Mouse (Mus musculus) testis, adult 2 months (tissue): Measurements from ENCODE around the gene Plk5.

Experiments
- CTCF ChIP-seq: fragments of 200-500 bp; IDR thresholded peaks from 2 replicates; pipeline ENCODE4 v1.5.1; 2012; ENCODE audit warnings: low read depth, mild to moderate bottlenecking, inconsistent platforms, low read length, moderate library complexity; ENCODE audit not compliant: control insufficient read depth, insufficient read depth, insufficient replicate concordance
- POLR2A ChIP-seq: fragments of 200-500 bp; IDR thresholded peaks from 2 replicates; pipeline ENCODE4 v1.6.1; 2012; ENCODE audit warnings: low read depth, mild to moderate bottlenecking, inconsistent platforms, low read length, moderate library complexity; ENCODE audit not compliant: control insufficient read depth

DNA sequence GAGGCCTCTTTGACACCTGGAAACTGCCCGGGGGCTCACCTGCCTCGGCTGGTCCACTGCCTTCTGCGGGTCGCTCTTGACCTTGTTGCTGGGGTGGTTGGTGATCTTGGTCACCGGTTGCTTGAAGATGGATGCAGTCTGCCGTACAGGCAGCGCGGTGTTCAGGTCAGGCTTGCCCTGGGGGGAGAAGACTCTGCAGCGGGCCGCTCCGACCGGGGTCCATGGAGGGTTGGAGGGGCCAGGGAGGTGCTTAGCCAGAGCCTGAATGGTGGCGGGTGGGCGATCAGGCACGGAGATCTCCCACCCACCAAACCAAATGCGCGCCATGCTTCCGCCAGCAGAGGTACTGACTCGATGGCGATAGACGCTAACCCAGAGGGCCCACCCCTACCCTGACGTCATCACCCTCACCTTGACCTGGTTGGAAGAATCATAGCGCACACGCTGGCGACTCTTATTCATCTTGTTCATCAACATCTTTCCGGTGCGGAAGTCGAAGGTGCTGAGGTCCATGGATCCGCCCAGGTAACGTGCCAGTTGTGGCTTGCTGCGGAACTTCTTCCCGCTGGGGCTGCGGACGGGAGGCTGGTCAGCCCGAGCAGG lies 38.9 kb downstream of the Plk5 start:
- no peak for TF ChIP-seq CTCF
- no peak for TF ChIP-seq POLR2A
